Mouse (Mus musculus) induced T-regulatory cell, adult 2 months (primary cell): ENCODE measurements around the gene Eepd1.
"Not testable (repeated sequence)": the region's sequence is repeated elsewhere in the genome, so short reads cannot be mapped to it uniquely, and the experiment has no call there.

Experiments
- DNase-seq: peaks from one replicate; pipeline ENCODE4 v3.0.0-alpha.2; 2012; ENCODE audit warnings: low read depth

The Eepd1 gene

GRCm38 (mm10) chr9:25481344-25482095 is at the start of gene Eepd1:
Gene Eepd1, plus strand, starts transcription at chr9:25481547.
- DNase-seq = peak; percentile 95

- DNase-seq = no peak
These were observed 42.5 kb upstream of the Eepd1 start for GRCm38 (mm10) chr9:25438836-25439235.

GRCm38 (mm10) chr9:25440046-25440445 is 41.3 kb upstream of the Eepd1 start:
- not testable (repeated sequence) for DNase-seq

GRCm38 (mm10) chr9:25442041-25442440 is 39.3 kb upstream of the Eepd1 start:
- no peak for DNase-seq

GRCm38 (mm10) chr9:25443029-25443428 is 38.3 kb upstream of the Eepd1 start:
- DNase-seq = no peak

GRCm38 (mm10) chr9:25443546-25443945 is 37.8 kb upstream of the Eepd1 start:
- DNase-seq = no peak

- peak; percentile 9 for DNase-seq
These were observed 31.0 kb upstream of the Eepd1 start for GRCm38 (mm10) chr9:25450394-25450793.

GRCm38 (mm10) chr9:25455027-25455426 is 26.3 kb upstream of the Eepd1 start:
- DNase-seq = no peak

GRCm38 (mm10) chr9:25460835-25461555 is 20.4 kb upstream of the Eepd1 start:
- no peak for DNase-seq

- DNase-seq = no peak
These were observed 17.0 kb upstream of the Eepd1 start for GRCm38 (mm10) chr9:25464305-25464704.

GRCm38 (mm10) chr9:25479392-25480020 is 1.8 kb upstream of the Eepd1 start:
- no peak for DNase-seq

- peak; percentile 15 for DNase-seq
These were observed 671 bp upstream of the Eepd1 start for GRCm38 (mm10) chr9:25480676-25481075.

- DNase-seq = peak; percentile 42
These were observed 1.1 kb downstream of the Eepd1 start for GRCm38 (mm10) chr9:25482322-25482998.

- DNase-seq = peak; percentile 17
These were observed 1.6 kb downstream of the Eepd1 start for GRCm38 (mm10) chr9:25482999-25483347.

GRCm38 (mm10) chr9:25483931-25484618 is 2.7 kb downstream of the Eepd1 start:
- DNase-seq = no peak

- no peak for DNase-seq
These were observed 3.3 kb downstream of the Eepd1 start for GRCm38 (mm10) chr9:25484619-25484986.

GRCm38 (mm10) chr9:25485006-25485405 is 3.7 kb downstream of the Eepd1 start:
- DNase-seq = no peak

- DNase-seq = no peak
These were observed 4.1 kb downstream of the Eepd1 start for GRCm38 (mm10) chr9:25485406-25485805.

GRCm38 (mm10) chr9:25486246-25486807 is 5.0 kb downstream of the Eepd1 start:
- no peak for DNase-seq

GRCm38 (mm10) chr9:25487446-25488110 is 6.2 kb downstream of the Eepd1 start:
- DNase-seq = no peak

GRCm38 (mm10) chr9:25488581-25488980 is 7.2 kb downstream of the Eepd1 start:
- no peak for DNase-seq
